Mouse (Mus musculus): Measurements from ENCODE around the gene Pakap.
"Not testable (repeated sequence)": the region's sequence is repeated elsewhere in the genome, so short reads cannot be mapped to it uniquely, and the experiment has no call there.

Pakap gene

GRCm38 (mm10) chr4:57888246-57888645 is 320.3 kb downstream of the Pakap start:
- no peak for DNase-seq

- not testable (repeated sequence) for DNase-seq
Measured at GRCm38 (mm10) chr4:57888978-57889377, 321.0 kb downstream of the Pakap start.

- DNase-seq: no peak
Measured at GRCm38 (mm10) chr4:57889773-57890172, 321.8 kb downstream of the Pakap start.

- DNase-seq: no peak
Measured at GRCm38 (mm10) chr4:57892001-57892586, 324.1 kb downstream of the Pakap start.

GRCm38 (mm10) chr4:57895140-57895539 is 327.2 kb downstream of the Pakap start:
- DNase-seq: no peak

GRCm38 (mm10) chr4:57895902-57896301 is 327.9 kb downstream of the Pakap start:
- no peak for DNase-seq

GRCm38 (mm10) chr4:57896631-57897030 is 328.7 kb downstream of the Pakap start:
- DNase-seq: no peak

GRCm38 (mm10) chr4:57901210-57901609 is 333.2 kb downstream of the Pakap start:
- DNase-seq: no peak

GRCm38 (mm10) chr4:57902619-57903018 is 334.6 kb downstream of the Pakap start:
- no peak for DNase-seq

GRCm38 (mm10) chr4:57904211-57904610 is 336.2 kb downstream of the Pakap start:
- no peak for DNase-seq

- DNase-seq: no peak
Measured at GRCm38 (mm10) chr4:57904638-57905037, 336.7 kb downstream of the Pakap start.

- no peak for DNase-seq
Measured at GRCm38 (mm10) chr4:57906708-57907107, 338.7 kb downstream of the Pakap start.

GRCm38 (mm10) chr4:57908860-57909259 is 340.9 kb downstream of the Pakap start:
- no peak for DNase-seq

- no peak for DNase-seq
Measured at GRCm38 (mm10) chr4:57913021-57913420, 345.0 kb downstream of the Pakap start.

- peak; percentile 17 for DNase-seq
Measured at GRCm38 (mm10) chr4:57914193-57915190, 346.5 kb downstream of the Pakap start.

GRCm38 (mm10) chr4:57915216-57915965 is 347.4 kb downstream of the Pakap start:
- DNase-seq: peak; percentile 15

- no peak for DNase-seq
Measured at GRCm38 (mm10) chr4:57916201-57916661, 348.3 kb downstream of the Pakap start, which contains the start of gene D630039A03Rik. Gene D630039A03Rik, minus strand, starts transcription at chr4:57916297.

GRCm38 (mm10) chr4:57916711-57917110 is 348.7 kb downstream of the Pakap start:
- no peak for DNase-seq

GRCm38 (mm10) chr4:57919494-57920423 is 351.8 kb downstream of the Pakap start:
- no peak for DNase-seq

- DNase-seq: no peak
Measured at GRCm38 (mm10) chr4:57920522-57920921, 352.5 kb downstream of the Pakap start.

GRCm38 (mm10) chr4:57922171-57922570 is 354.2 kb downstream of the Pakap start:
- DNase-seq: no peak

- no peak for DNase-seq
Measured at GRCm38 (mm10) chr4:57924556-57925071, 356.6 kb downstream of the Pakap start.
